Mouse (Mus musculus): ENCODE data around the gene Serinc5.

Serinc5 gene

DNA sequence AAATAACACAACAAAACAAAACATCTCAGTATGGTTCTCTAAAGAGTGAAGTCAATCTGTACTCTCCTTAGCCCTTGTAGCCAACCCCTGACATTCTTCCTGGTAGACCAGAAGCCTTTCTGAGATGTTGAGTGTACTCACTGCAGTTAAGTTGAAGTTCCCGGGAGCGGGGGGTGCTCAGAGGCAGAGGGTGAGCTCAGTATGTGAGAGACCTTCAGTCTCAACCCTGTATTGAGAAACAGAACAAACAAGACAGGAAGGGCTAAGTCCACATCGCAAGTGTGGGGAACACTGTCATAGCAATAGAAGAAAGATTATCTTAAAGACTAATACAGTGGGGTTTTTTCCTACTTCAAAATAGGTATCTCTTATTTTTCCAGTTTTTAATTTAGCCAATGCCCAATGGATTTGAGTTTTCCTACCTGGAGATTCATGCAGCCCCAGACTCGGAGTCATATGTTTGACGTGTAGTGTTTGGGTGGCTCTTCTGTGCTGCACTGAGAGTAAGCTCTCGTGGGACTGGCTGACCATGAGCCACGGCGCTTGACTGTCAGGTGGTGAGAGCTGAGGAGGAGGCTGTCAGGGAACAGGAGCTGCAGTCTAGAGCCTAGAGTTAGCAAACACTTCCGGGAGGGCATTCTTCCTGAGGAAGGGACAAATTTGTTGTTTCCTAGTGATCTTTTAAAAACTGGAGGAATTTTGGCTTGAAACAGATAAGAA lies 95.6 kb downstream of the Serinc5 start:
- no peak for DNase-seq

GRCm38 (mm10) chr13:92707941-92708340 lies 97.0 kb downstream of the Serinc5 start:
- no peak for DNase-seq

DNA sequence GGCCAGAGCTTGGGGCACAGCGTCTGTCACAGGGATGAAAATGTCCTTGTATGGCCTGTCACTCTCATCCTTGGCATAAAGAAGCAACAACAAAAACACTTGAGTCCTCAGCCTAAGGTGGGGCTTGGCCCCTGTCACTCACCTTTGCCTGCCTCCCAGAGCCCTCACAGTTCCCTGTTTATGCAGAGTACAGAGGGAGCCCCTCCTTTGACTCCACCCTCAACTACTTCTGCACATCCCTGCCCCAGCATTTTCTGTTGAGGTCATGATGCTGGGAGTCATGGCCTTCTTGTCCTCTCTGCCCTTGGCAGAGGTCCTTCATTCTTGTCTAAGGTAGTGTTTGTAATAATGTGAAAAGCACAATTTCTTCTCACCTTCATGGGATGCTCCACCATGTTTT lies 97.6 kb downstream of the Serinc5 start:
- no peak for DNase-seq

- no peak for DNase-seq
Measured at GRCm38 (mm10) chr13:92709535-92709934, 98.6 kb downstream of the Serinc5 start.

- no peak for DNase-seq
Measured at GRCm38 (mm10) chr13:92710361-92710760, 99.5 kb downstream of the Serinc5 start.

DNA sequence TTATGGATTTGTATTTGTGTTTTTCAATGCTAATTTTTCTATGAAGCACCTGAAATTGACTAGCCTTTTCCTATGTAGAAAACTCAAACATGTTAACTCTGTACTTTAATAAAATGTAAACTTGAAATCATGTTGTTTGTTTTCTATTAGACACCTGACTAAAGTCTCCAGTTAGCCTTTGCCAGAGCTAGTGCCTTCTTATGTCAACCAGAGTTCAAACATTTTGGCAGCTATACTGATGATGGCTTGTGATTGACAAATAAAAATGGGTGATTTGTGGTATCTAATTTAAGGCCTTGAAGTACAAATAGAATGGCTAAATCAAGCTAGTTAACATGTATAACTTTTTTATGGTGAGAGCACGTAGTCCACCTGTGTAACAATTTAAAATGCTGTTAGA lies 100.9 kb downstream of the Serinc5 start:
- DNase-seq = no peak

- DNase-seq = no peak
Measured at GRCm38 (mm10) chr13:92712619-92713018, 101.7 kb downstream of the Serinc5 start.

GRCm38 (mm10) chr13:92717851-92718665 lies 107.2 kb downstream of the Serinc5 start:
- DNase-seq = no peak

GRCm38 (mm10) chr13:92721006-92721405 lies 110.1 kb downstream of the Serinc5 start:
- no peak for DNase-seq

- no peak for DNase-seq
Measured at GRCm38 (mm10) chr13:92722389-92722788, 111.5 kb downstream of the Serinc5 start.

DNA sequence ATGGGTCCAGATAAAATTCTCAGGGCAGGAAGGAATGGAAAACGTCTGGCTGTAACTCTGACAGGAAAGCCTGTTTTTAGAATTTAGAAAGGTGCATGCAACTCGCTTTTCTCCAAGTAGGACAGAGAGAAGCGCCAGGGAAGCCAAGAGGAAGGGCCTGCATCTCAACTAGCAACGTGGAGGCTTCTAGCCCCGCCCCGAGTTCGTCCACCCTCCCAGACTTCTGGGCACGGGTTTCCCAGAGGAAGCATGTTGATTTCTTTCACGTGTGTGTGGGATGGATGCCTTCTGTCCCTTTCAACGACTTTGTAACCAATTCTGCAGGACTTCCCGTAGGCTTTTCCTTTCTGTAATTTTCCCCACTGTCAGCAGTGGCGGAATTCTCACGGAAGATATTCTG lies 118.9 kb downstream of the Serinc5 start:
- DNase-seq = peak; percentile 30

GRCm38 (mm10) chr13:92731811-92732210 lies 120.9 kb downstream of the Serinc5 start:
- DNase-seq = no peak

DNA sequence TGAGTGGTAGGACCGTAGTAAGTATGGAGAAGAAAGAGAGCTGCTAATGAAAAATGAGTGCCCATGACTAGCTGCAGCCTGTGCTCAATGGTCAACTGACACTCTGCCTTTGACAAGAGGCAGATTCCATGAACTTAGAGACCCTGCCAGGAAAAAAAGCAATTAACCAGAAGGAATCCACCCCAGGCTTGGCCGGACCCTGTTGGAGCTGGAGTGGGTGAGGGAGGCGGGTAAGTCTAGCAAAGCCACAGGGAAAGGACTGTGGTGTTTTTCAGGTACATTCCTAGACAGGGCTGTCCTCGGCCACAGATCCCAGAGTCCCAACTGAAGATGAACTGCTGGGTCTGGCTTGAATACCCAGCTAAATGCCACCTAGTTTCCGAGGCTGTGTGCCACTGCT lies 121.9 kb downstream of the Serinc5 start:
- DNase-seq = no peak

- peak; percentile 71 for DNase-seq
Measured at GRCm38 (mm10) chr13:92733252-92733651, 122.4 kb downstream of the Serinc5 start.

- no peak for DNase-seq
Measured at GRCm38 (mm10) chr13:92733741-92734140, 122.8 kb downstream of the Serinc5 start.

DNA sequence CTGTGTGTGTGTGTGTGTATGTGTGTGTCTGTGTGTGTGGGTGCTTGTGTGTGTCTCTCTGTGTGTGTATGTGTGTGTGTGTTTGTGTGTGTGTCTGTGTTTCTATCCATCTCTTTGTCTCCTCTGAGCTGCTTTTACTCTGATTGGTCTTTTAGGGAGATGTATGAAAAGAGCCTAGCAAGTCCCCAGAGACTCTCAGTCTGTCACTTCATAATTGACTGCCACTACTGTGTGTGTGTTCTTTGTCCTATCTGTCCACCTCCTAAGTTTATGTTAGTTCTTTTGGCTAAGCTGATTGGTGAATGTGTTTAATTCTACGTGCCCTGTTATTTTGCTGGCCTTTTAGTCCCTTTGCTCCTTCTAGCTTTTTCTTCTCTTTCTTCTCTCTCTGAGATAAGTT lies 124.8 kb downstream of the Serinc5 start:
- no peak for DNase-seq

DNA sequence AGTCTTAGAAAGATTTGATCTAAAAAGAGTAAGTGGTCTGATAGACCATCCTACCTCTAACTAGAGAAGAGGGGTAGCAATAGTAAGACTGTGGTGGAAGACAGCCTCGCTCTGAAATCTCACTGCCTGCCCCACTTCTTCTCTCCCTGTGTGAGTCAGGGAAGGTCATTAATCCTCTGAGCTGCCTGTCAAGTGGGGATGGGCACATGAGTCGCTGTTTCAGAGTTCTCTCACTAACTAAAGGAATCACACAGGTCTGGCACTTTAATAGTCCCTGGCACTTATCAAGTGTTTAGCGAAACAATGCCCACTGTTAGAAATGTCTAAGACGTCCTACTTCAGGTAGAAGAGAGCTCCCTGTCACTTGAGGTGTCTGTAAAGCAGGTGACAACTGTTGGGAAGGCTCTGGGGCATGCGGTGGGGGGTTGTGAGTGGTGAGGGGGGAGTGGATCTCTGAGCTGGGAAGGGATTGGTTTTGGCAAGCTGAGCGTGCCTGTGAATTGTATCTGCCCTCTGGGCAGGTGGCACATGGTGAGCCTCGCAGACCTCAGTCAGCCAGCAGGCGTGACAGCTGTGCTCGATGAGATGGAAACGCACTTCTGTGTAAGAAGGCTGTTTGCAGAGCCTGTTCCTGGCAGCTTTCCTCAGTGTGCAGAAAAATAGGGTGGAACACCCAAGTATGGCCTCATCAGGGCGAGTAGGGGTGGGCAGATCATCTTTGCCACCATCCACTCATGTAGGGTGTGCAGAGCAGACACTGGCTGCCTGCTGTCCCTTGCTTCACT lies 125.8 kb downstream of the Serinc5 start:
- DNase-seq = no peak

DNA sequence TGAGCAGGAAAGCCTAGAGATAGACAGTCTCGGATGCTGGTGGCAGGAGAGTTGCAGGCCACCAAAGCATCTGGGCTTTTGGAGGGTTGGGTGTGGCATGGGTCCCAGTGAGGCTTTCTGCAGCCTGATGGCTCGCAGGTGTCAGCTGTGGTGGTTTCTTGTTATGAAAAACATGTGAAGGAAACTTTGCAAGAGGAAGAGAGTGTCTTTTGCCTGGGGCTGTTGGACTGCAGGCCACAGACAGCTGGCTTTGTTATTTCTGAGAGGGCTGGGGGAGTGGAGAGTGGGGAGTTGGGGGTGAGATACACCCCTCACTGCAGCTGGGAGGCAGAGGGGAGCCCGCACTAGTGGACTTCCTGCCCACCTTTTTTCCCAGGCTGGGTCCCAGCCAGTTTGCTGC lies 127.9 kb downstream of the Serinc5 start:
- DNase-seq = no peak

GRCm38 (mm10) chr13:92739858-92740257 lies 129.0 kb downstream of the Serinc5 start:
- DNase-seq = no peak

GRCm38 (mm10) chr13:92740671-92741270 lies 129.9 kb downstream of the Serinc5 start:
- DNase-seq = peak; percentile 68

GRCm38 (mm10) chr13:92742886-92743285 lies 132.0 kb downstream of the Serinc5 start:
- DNase-seq = no peak

DNA sequence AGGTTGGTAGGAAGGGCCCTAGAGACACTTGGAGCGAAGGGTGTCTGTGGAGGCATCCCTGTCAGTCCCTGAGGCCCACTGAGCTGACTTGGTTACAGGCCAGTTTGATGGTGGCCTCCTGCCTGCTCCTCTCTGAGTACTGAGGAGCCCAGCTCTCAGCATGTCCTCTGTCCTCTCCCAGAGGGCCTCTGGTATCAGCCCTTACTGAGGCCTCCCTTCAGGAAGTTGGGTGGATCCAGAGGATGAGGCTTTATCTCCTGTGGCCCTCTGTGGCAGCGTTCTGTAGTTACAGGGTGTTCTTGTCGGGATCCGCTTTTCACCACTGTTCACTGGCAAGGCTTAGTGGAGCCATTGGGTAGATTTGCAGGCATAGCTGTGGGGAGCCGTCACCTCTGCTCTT lies 132.4 kb downstream of the Serinc5 start:
- DNase-seq = no peak

DNA sequence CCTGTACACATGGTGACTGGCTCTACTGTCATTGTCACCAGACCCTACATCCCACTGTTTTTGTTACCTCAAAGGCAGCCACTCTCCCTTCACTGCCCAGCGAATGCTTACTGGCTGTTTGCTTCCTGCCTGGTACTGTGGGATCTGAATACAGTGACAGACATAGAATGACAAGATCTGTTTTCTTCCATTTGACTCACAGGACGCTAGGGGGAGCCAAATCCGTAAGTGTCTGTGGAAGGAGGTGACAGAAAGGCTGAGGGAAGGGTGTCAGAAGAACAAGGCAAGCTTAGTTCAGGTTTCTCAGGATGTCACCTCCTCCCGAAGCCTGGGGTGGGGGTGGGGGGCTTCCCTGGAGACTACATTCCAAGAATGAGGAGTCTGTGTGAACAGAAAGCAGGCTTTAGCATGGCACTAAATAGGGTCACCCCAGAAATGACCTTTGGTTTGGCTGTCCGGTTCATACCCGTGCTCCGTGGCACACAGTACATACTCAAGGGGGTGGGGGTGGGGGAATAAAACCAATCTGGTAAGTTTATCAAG lies 140.2 kb downstream of the Serinc5 start:
- peak; percentile 70 for DNase-seq

All from lung, postnatal 36 days (tissue).